Mouse (Mus musculus): ENCODE results near the gene Zdhhc9.
"Not testable (repeated sequence)": the region's sequence is repeated elsewhere in the genome, so short reads cannot be mapped to it uniquely, and the experiment has no call there.

Zdhhc9 gene

GRCm38 (mm10) chrX:48208519-48209185 is at the start of gene Zdhhc9:
Gene Zdhhc9 (minus strand): TSS chrX:48208878.
- DNase-seq (ENCODE audit: low spot score): peak; percentile 93

GRCm38 (mm10) chrX:48257011-48257410 is 48.3 kb upstream of the Zdhhc9 start:
- DNase-seq (ENCODE audit: low spot score): no peak

GRCm38 (mm10) chrX:48256468-48257007 is 47.9 kb upstream of the Zdhhc9 start, which contains the start of gene Utp14a:
Gene Utp14a (plus strand): TSS chrX:48256862.
- peak; percentile 90 for DNase-seq (ENCODE audit: low spot score)

- no peak for DNase-seq (ENCODE audit: low spot score)
These were observed 47.3 kb upstream of the Zdhhc9 start for GRCm38 (mm10) chrX:48255830-48256428.

GRCm38 (mm10) chrX:48234417-48234816 is 25.7 kb upstream of the Zdhhc9 start:
- DNase-seq (ENCODE audit: low spot score): no peak

GRCm38 (mm10) chrX:48226225-48226624 is 17.5 kb upstream of the Zdhhc9 start:
- no peak for DNase-seq (ENCODE audit: low spot score)

GRCm38 (mm10) chrX:48222706-48223105 is 14.0 kb upstream of the Zdhhc9 start:
- DNase-seq (ENCODE audit: low spot score): no peak

GRCm38 (mm10) chrX:48219468-48219867 is 10.8 kb upstream of the Zdhhc9 start:
- DNase-seq (ENCODE audit: low spot score): no peak

GRCm38 (mm10) chrX:48209746-48210145 is 1.1 kb upstream of the Zdhhc9 start:
- DNase-seq (ENCODE audit: low spot score): not testable (repeated sequence)

GRCm38 (mm10) chrX:48207761-48208487 is 754 bp downstream of the Zdhhc9 start:
- DNase-seq (ENCODE audit: low spot score): peak; percentile 74

- no peak for DNase-seq (ENCODE audit: low spot score)
These were observed 4.2 kb downstream of the Zdhhc9 start for GRCm38 (mm10) chrX:48204469-48204868.

- no peak for DNase-seq (ENCODE audit: low spot score)
These were observed 4.9 kb downstream of the Zdhhc9 start for GRCm38 (mm10) chrX:48203763-48204162.

GRCm38 (mm10) chrX:48202995-48203394 is 5.7 kb downstream of the Zdhhc9 start:
- no peak for DNase-seq (ENCODE audit: low spot score)

GRCm38 (mm10) chrX:48202436-48202835 is 6.2 kb downstream of the Zdhhc9 start:
- DNase-seq (ENCODE audit: low spot score): no peak

GRCm38 (mm10) chrX:48201973-48202372 is 6.7 kb downstream of the Zdhhc9 start:
- DNase-seq (ENCODE audit: low spot score): no peak

- no peak for DNase-seq (ENCODE audit: low spot score)
These were observed 8.0 kb downstream of the Zdhhc9 start for GRCm38 (mm10) chrX:48200699-48201098.

- no peak for DNase-seq (ENCODE audit: low spot score)
These were observed 9.7 kb downstream of the Zdhhc9 start for GRCm38 (mm10) chrX:48199026-48199425.

GRCm38 (mm10) chrX:48197856-48198255 is 10.8 kb downstream of the Zdhhc9 start:
- no peak for DNase-seq (ENCODE audit: low spot score)

- DNase-seq (ENCODE audit: low spot score): no peak
These were observed 15.2 kb downstream of the Zdhhc9 start for GRCm38 (mm10) chrX:48193235-48194152.

GRCm38 (mm10) chrX:48191261-48191660 is 17.4 kb downstream of the Zdhhc9 start:
- peak; percentile 17 for DNase-seq (ENCODE audit: low spot score)

GRCm38 (mm10) chrX:48184703-48185102 is 24.0 kb downstream of the Zdhhc9 start:
- DNase-seq (ENCODE audit: low spot score): no peak

GRCm38 (mm10) chrX:48181844-48182243 is 26.8 kb downstream of the Zdhhc9 start:
- no peak for DNase-seq (ENCODE audit: low spot score)

Data from yolk sac, embryonic 10.5 days (tissue).